Mouse (Mus musculus) spleen, postnatal 36 days (tissue): ENCODE results near the gene Podxl2.

Source experiments
- DNase-seq, 2 experiments: peaks; one replicate each; pipeline ENCODE4 v3.0.0; 2022; ENCODE audit warnings: low spot score in 2 of 2, mixed read lengths in 1 of 2

The Podxl2 gene

GRCm38 (mm10) chr6:88874868-88875508, at the start of gene Podxl2:
Gene Podxl2 (minus strand): TSS chr6:88875044.
- peak in 1 of 2 experiments; percentile 11 for DNase-seq

DNA sequence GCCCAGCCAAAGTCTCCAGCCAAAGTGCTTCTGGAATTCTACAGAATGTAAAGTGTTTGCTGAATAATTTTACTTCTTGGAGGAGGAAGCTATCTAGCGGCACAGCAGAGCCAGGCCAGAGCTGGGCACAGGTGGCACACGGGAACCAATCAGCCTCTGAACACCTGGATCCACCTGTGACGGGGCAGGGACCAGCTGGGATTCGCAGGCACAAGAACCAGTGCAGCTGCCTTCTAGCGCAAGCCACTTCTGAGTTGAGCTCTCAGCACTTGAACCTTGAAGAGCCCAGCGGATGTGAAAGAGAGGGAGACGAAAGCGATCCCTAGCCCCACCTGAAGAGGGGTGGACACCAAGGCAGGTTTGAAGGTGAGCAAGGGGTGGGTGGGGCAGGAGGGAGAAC, 44.0 kb upstream of the Podxl2 start:
- no peak for DNase-seq

DNA sequence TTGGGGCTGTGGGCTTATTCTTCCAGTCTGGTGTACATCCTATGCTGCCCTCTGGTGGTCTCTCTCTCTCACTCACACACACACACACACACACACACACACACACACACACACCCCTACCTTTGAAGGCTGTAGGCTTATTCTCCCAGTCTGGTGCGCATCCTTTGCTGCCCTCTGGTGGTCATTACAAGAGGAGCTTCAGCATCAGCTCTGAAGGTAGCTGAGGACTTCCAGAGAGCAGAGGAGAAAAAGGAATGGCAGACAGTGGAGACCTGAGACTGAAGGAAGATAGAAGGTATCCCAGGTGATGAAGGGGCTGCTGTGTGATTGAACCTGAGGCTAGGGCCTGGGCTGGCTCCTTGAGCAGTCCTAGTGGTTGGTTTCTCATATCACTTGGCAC, 41.3 kb upstream of the Podxl2 start:
- DNase-seq = peak; percentile 46 to 68

DNA sequence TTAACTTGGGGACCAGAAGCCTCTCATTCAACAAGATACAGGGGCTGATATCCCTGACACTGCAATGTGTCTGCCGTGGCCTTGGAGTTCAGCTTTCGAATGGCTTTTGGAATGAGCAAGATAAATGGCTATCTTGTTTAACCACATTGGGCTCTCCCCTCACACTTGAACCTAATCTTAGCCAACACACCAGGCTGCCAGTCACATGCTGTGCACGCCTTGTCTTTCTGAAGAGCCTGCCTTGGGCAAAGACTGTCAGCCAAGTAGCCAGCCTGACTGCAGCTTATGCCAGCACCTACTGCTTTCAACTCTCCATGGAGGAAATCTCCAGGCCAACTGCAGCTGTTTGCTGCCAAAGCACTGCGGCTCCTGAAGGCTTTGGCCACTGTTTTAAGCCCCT, 40.7 kb upstream of the Podxl2 start:
- peak; percentile 65 to 79 for DNase-seq

DNA sequence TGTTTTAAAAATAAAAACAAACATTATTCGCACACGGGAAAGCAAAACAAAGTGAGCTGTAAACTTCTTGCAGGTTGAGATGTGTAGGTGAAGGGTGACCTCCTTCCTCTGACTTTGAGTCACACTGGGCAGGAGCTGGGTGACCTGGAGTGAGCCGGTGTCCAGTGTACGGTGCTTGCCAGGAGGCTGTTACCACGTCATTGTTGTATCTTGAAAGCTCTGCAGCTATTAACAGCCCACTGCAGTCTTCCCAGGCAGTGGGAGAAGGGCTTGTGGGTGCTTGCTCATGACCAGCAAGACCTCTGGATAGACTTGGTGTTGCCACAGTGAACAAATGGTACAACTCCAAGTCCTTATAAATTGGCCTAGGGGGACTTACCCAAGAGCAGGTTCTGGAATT, 40.0 kb upstream of the Podxl2 start:
- DNase-seq = no peak

- no peak for DNase-seq
Observed at GRCm38 (mm10) chr6:88913440-88913839, 38.6 kb upstream of the Podxl2 start.

DNA sequence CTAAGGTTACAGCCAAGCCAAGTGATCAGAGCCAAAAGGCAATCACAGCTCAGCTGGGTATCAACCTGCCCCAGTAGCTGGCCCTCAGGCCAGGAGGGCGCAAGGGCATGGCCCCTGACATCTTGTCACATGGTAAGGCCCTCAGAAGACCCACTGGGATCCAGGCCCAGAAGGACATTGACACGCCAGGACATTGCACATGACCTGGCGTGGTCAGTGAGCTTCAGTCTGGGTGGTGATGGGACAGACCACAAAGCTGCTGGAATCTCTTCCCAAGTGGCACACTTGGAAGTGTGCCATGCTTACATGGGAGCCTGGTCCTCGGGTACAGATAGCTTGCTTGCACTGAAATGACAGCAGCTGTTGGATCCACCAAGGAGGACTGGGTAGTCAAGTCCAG, 38.2 kb upstream of the Podxl2 start:
- DNase-seq = no peak

GRCm38 (mm10) chr6:88909151-88909550, 34.3 kb upstream of the Podxl2 start:
- DNase-seq = no peak

GRCm38 (mm10) chr6:88906369-88907108, 31.7 kb upstream of the Podxl2 start:
- DNase-seq = peak; percentile 27 to 51

GRCm38 (mm10) chr6:88905042-88905441, 30.2 kb upstream of the Podxl2 start:
- no peak for DNase-seq

GRCm38 (mm10) chr6:88904456-88904974, 29.7 kb upstream of the Podxl2 start:
- DNase-seq = no peak

DNA sequence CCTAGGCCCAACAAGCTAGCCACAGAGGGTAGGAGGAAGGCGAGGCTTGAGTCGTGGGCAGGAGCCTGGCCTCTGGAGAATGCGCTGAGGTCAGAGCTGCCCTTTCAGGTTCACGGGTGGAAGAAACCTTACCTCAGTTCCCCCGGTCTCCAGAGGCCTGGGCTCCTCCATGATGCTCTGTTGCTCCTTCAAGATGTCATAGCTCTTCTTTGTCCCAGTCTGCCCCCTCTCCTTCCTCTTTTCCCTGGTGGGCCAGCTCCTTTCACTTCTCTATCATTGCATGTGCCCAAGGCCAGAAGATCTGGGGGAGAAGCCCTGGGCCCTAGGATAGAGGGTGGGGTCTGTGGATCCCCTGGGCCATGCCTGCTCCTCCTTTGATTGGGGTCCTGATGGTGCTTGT, 28.9 kb upstream of the Podxl2 start:
- no peak for DNase-seq

DNA sequence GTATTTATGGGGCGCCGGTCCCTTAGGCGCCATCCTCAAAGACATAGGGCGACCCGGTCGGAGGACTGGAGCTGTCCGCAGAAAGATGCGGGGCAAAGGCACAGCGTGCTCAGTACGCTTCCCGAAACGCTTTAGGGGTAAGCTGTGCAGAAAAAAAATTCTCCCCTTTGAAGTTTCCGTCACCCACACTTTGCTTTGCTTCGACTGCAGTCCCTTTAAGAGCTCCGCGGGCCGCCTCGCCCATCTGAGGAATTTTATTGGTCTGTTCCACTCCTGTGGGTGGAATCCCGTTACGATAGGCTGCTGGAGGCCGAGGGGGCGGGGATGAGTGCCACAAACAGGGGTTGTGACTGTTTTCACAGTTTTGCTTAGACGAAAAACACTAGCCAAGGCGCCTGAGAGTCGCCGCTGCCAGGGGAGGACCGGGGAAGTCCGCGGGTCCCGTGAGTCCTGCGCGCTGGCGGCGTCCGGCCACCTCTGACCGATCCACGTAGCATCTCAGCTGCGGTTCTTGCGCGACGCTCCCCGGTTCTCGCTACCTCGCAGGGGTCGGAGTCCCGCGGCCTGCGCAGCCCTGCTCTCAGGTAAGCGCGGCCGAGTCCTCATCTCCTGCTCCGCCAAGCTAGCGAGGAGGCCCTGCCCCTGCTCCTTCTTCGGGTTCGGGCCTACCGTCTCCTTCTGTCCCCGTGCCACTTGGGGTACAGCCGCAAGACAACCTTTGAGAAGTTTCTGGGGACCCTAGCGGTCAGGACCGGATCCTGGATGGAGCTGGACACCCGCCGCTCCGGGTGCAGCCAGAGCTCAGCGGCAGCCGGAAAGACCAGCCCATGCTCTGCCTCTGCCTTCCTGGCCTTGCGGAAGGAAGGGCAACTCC, 27.3 kb upstream of the Podxl2 start, which contains the start of gene Tpra1:
Tpra1 (plus strand) TSS at position 305 of the 874 bp plus-strand sequence.
- DNase-seq = peak; percentile 94 to 97

DNA sequence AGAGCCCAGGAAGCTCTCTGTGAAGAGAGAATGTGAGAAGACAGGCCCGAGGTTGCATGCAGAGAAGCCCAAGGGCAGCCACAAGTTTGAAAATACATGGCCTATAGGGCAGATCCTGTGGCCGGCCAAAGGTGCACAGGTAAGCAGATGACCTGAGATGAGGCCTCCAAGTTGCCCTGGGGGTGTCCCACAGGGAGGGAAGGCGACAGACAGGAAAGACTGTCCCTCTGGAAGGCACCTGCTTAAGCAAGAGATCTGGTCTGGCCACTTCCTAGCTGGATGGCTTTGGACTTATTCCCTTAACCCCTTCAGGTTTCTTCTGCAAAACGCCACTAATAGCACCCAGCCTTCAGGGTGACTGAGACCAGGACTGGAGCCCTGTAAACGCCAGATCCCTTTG, 26.6 kb upstream of the Podxl2 start:
- DNase-seq = no peak

- no peak for DNase-seq
Observed at GRCm38 (mm10) chr6:88899628-88900027, 24.8 kb upstream of the Podxl2 start.

DNA sequence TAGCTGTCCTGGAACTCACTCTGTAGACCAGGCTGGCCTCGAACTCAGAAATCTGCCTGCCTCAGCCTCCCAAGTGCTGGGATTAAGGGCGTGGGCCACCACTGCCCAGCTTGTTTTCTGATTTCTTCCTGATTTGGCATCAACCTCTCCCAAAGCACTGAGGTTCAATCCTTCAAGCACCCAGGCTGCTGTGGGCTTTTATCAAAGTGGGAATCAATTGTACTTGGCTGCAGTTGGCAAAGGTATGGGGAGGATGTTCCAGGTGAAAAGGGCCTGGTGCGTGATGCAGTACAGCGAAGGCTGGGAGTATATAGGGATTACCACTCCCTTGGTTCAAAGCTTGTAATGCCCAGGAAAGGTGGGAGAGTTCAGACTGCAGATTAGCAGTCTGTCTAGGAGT, 24.2 kb upstream of the Podxl2 start:
- DNase-seq = no peak

DNA sequence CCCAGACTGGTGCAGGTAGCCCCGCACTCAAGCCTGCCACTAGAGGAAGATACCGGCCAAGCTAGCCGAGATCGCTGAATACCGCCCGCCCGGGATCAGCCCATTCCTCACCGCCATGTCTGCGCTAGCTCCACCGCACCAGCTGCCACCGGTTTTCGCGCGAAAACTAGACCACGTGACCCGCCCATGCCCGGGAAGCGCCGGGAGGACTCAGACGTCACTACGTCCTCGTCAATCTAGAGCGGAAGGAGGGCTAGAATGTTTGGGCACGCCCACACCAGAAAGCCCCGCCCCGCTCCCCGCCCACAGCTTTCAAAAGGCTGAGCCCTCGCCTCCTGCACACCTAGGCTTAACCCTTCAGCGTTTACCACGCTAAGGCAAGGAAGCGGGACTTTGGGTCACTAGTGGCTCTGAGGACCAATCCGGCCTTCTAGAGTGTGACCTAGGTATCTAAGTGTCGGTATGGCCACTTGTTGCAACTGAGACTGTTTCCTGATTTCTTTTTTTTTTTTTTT, 23.7 kb upstream of the Podxl2 start, which contains the start of gene Mcm2:
Mcm2 (minus strand) TSS at position 247 of the 515 bp plus-strand sequence.
- peak; percentile 95 to 96 for DNase-seq

DNA sequence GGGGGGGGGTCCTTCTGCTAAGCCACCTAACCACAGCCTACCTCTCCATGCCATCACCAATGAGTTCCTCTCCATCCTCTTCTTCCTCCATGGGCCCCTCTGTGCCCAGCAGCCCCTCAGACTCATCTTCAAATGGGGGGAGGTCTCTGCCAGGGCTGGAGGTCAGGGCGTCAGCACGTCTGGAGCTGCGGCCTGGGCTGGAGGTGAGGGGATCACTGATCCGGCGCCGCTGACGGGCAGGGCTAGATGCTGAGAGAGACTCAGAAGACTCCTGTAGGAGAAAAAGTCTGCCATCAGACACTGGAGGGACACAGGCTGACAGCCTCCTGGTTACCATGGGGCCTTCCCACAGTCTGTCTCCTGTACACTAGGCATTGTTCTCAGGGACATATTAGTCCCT, 22.4 kb upstream of the Podxl2 start:
- no peak for DNase-seq

DNA sequence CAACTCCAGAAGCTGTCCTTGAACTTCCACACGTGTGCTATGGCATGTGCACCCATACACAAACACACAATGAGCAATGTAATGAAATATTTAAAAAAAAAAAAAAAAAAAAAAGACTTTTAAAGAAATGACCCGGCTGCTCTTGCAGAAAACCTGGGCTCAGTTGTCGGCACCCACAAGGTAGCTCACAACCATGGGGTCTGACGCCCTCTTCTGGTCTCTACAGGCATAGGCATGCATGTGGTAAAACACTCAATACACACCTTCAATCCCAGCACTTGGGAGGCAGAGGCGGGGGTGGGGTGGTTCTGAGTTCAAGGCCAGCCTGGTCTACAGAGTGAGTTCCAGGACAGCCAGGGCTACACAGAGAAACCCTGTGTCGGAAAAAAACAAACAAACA, 21.1 kb upstream of the Podxl2 start:
- DNase-seq = no peak

GRCm38 (mm10) chr6:88893559-88893958, 18.7 kb upstream of the Podxl2 start:
- no peak for DNase-seq

- DNase-seq = no peak
Observed at GRCm38 (mm10) chr6:88890832-88891231, 16.0 kb upstream of the Podxl2 start.
